ENCODE assay signal across 13 mouse cellular contexts in the genomic region with DNA sequence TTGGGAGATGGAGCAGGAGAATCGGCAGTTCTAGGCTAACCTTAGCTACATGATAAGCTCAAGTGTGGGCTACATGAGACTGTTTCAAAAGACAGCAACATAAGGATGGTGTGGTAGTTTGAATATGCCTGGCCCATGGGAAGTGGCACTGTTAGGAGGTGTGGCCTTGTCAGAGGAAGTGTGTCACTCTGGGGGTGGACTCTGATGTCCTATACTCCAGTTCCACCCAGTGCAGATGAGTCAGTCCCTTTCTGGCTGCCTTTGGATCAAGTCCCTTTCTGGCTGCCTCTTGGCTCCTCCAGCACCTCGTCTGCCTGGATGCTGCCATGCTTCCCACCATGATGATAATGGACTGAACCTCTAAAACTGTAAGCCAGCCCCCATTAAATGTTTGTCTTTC.
"Had no signal": no experiment of that assay in that cellular context is flagged by ENCODE, and none has a peak within 500 bp of the region (broad histone marks: within the 10 kb centered on the region; RNA-seq: fewer than 3 reads in every experiment).

No protein-coding gene starts in this region.

- H3K9me3 ChIP-seq: kidney, embryonic 15.5 days; liver, embryonic 13.5 days had no signal

- H3K4me2 ChIP-seq: kidney, embryonic 15.5 days; liver, embryonic 13.5 days; lung, embryonic 14.5 days; midbrain, embryonic 11.5 days had no signal

- H3K27ac ChIP-seq: kidney, embryonic 15.5 days; layer of hippocampus, adult 2 months; liver, embryonic 13.5 days had no signal

- H3K27me3 ChIP-seq: kidney, embryonic 15.5 days; liver, embryonic 13.5 days had no signal

- DNase-seq: kidney, postnatal 14 days; kidney, postnatal 4 days; layer of hippocampus, adult 9-11 months; liver, embryonic 13.5 days; lung, embryonic 14.5 days; lung, postnatal 36 days; midbrain, embryonic 14.5 days; thymus, adult 18-20 months; thymus, postnatal 36 days had no signal

- H3K9ac ChIP-seq: kidney, embryonic 15.5 days; liver, embryonic 13.5 days; lung, embryonic 14.5 days had no signal

- H3K4me1 ChIP-seq: kidney, embryonic 15.5 days; liver, embryonic 13.5 days had no signal

- ATAC-seq: lung, postnatal 0 days had no signal

- H3K4me3 ChIP-seq: kidney, embryonic 15.5 days; layer of hippocampus, adult 2 months; liver, embryonic 13.5 days had no signal
